Mouse (Mus musculus) CD4-positive naive resting alpha-beta T cell, adult 57 days (primary cell): ENCODE results near the gene Fermt1. TPM values are rescaled to one million over a fixed set of nuclear protein-coding genes. Genes with fewer than 3 reads are reported as not detected.

ENCODE experiments used
- total RNA-seq: library from RNA; stranded (reverse); gene quantifications from one replicate; pipeline ENCODE4 v1.2.4, GENCODE M21; 2023

The Fermt1 gene
- total RNA-seq: not detected

DNA sequence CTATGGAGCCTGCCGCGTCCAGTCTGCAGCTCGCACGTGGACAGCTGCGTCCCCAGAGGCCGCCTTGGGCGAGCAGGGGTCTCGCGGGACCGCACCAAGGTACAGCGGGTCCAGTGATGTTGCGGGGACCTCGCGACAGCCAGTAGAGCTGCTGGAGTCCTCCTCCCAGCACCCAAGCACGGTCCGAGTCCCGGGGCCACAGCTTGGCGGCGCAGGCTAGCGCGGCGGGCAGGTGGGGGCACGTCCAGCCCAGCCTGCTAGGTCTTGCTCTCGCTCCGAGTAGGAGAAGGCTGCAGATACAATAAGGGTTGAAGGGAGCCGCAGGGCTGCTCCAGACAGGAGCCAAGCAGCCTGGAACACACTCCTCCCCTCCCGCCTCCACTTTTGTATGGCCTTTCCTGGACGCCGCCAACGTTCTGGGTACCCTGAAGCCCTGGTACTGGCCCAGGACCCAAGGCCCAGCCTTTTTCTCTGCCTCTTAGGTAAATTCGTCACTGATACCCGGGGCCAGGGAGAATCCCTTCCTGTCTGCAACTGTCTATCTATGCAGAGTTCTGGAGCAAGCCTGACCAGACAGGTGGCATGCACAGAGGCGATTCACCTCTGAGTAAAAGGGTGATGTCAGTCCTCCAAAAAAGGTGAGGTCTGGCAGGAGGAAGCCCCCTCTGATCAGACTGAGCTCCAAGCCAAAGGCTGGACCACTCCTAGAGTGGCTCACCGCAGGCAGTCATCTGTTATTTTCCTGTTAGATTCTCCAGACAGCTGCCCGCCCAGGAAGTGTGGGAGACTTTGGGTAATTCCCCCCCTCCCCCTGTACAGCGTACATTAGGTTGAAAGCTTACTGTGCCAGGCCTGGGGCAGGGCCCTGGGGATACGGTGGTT is at the start of gene Fermt1:
Gene Fermt1 (minus strand): TSS at position 581 of the 882 bp plus-strand sequence.

GRCm38 (mm10) chr2:132880844-132881645 is 64.7 kb downstream of the Fermt1 start, which contains the start of gene Lrrn4:
Lrrn4 (minus strand) TSS chr2:132880891.

Other genes starting within 250 kb of the Fermt1 start
- not detected for gene Chgb, start 164.6 kb downstream of the Fermt1 start, total RNA-seq
- gene Trmt6, start 129.9 kb downstream of the Fermt1 start, total RNA-seq: 35.7 TPM
- 4.9 TPM for gene Mcm8, start 129.8 kb downstream of the Fermt1 start, total RNA-seq
- 15.8 TPM for gene Crls1, start 99.2 kb downstream of the Fermt1 start, total RNA-seq
- gene Lrrn4, start 65.0 kb downstream of the Fermt1 start, total RNA-seq: 2.7 TPM